Mouse (Mus musculus) small intestine, adult 2 months (tissue): Measurements from ENCODE around the gene Acadvl. TPM values are rescaled to one million over a fixed set of nuclear protein-coding genes. Genes with fewer than 3 reads are reported as not detected.

ENCODE experiments used
- H3K27ac ChIP-seq: fragments of 200-500 bp; 2 replicates; pipeline ENCODE4 v1.5.1; 2012; ENCODE audit warnings: low read depth, low read length, control low read depth, inconsistent platforms; ENCODE audit not compliant: insufficient read depth
- H3K27me3 ChIP-seq: fragments of 200-500 bp; 2 replicates; pipeline ENCODE4 v1.6.1; 2012; ENCODE audit warnings: mild to moderate bottlenecking, moderate library complexity, low read length, inconsistent platforms; ENCODE audit not compliant: control insufficient read depth, insufficient read depth
- H3K36me3 ChIP-seq: fragments of 200-500 bp; 2 replicates; pipeline ENCODE4 v1.6.1; 2012; ENCODE audit warnings: mild to moderate bottlenecking, low read length, control low read depth, inconsistent platforms; ENCODE audit not compliant: control insufficient read depth, insufficient read depth
- H3K4me1 ChIP-seq: fragments of 200-500 bp; 2 replicates; pipeline ENCODE4 v1.6.1; 2012; ENCODE audit warnings: low read length, inconsistent platforms, mixed read lengths; ENCODE audit not compliant: control insufficient read depth, insufficient read depth, insufficient read length
- H3K4me3 ChIP-seq: fragments of 200-500 bp; 2 replicates; pipeline ENCODE4 v1.5.1; 2012; ENCODE audit warnings: low read depth, mild to moderate bottlenecking, control low read depth, inconsistent platforms, low read length, moderate library complexity
- CTCF ChIP-seq: fragments of 200-500 bp; IDR thresholded peaks from 2 replicates; pipeline ENCODE4 v1.5.1; 2012; ENCODE audit warnings: low read depth, mild to moderate bottlenecking, control low read depth, inconsistent platforms, low read length, moderate library complexity, mixed read lengths; ENCODE audit not compliant: insufficient replicate concordance, insufficient read length; ENCODE audit errors: extremely low read depth
- POLR2A ChIP-seq: fragments of 200-500 bp; IDR thresholded peaks from 2 replicates; pipeline ENCODE4 v1.6.1; 2012; ENCODE audit warnings: low read depth, mild to moderate bottlenecking, control low read depth, inconsistent platforms, low read length, moderate library complexity
- WGBS: fragments of 180-500 bp; shearing (Covaris S2); methylation state at CpG from one replicate; pipeline ENCODE4 v1.1.7; 2018; 5-methylcytosine and 5-hydroxymethylcytosine counted together
- polyA plus RNA-seq: library from polyadenylated mRNA; depleted of rRNA; stranded (reverse); fragments of >200 nt; gene quantifications from 2 replicates; pipeline ENCODE4 v1.2.3, GENCODE M21; 2012

Gene Acadvl
- polyA plus RNA-seq, 1 experiment: 109 TPM

DNA sequence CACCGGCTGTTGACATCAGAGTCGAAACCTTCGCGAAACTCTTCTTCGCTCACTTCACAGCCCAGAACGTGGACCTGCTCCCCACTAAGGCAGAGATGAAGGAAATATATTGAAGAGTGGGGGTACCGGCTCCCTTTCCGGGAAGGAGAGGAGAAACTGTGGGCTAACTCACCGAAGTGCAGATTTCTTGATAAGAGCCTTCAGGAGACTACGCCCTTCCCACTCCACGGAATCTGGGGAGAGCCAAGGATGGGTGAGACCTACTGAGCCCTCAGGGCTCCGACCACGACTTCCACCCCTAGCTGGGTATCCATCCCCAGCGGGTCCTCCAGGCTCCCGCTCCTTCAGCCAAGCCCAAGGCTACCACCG lies 35.4 kb downstream of the Acadvl start:
- Histone ChIP-seq H3K36me3 (peaks cover 16% of the 10 kb centered on the region), H3K4me1 (peaks cover 8% of the 10 kb centered on the region; the same call in 1 of the 2 replicates), H3K27me3 (no peaks in the 10 kb centered on the region), H3K4me3 (peak overlapping the region; percentile 87), H3K27ac (peak overlapping the region; percentile 93)
- TF ChIP-seq POLR2A (no peak), CTCF (no peak)
- 1% methylated on average over 16 of the region's 16 CpGs for WGBS

DNA sequence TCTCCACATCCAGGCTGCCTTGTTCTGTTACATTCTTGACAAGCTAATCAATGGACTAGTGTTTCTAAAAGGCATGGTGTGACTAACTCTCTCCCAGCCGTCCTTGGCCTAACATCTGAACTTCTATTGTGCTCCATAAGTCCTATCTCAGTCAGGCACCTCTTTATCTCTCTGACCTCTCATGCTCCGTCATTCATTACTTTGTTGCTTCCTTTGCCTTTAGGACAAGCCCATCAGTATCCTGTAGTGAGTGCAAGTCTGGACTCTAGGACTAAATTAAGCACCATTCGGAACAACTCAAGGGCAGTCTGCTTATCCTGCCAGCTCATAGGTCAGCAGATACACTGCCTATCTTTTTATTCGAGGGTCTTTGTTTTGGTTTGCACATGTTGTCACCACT lies 38.9 kb downstream of the Acadvl start:
- H3K27me3 ChIP-seq: no peaks in the 10 kb centered on the region
- no peak overlapping the region for H3K4me3 ChIP-seq
- WGBS: 77% methylated on average over 4 of the region's 4 CpGs
- H3K27ac ChIP-seq: no peak overlapping the region
- H3K36me3 ChIP-seq: peaks cover 28% of the 10 kb centered on the region
- no peaks in the 10 kb centered on the region for H3K4me1 ChIP-seq
- no peak for TF ChIP-seq POLR2A

DNA sequence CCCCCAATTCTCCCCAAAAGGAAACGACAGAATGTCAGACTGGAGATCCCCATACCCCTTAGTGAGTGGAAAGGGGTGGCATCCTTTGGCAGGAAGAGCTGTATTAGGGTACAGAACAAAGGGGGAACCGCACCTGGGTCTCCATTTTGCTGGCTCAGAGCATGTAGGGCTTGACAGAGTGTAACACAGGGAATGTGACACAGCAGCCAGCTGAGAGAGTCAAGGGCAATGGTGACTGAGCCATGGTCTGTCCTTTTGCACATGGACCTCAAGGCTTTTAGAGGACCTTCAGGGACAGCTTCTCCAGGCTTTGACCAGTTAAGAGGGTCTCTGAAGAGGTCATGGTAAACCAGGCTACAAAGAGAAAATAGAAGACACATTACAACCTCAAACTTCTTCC lies 40.3 kb downstream of the Acadvl start:
- WGBS: 95% methylated on average over 2 of the region's 2 CpGs
- H3K27me3 ChIP-seq: no peaks in the 10 kb centered on the region
- TF ChIP-seq POLR2A (no peak), CTCF (no peak)
- no peak overlapping the region for H3K4me3 ChIP-seq
- H3K4me1 ChIP-seq: peaks cover 9% of the 10 kb centered on the region; the same call in 1 of the 2 replicates
- peaks cover 31% of the 10 kb centered on the region for H3K36me3 ChIP-seq
- H3K27ac ChIP-seq: no peak overlapping the region

DNA sequence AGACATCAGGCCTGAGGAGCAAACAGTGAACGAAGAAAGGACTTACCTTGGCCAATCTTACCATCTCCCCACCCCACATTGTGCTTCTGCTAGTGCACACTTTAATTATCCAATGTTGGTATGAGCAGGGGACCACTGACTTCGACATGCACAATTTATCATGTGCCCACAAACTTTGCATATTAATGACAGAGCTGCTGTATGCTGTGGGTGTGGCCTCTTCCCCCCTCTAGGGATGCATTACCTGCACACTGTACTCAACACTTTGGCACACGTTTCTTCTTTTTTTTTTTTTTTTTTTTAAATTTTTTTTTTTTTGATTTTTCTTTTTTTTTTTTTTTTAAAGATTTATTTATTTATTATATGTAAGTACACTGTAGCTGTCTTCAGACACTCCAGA lies 44.4 kb downstream of the Acadvl start:
- 20% methylated on average over 3 of the region's 3 CpGs for WGBS
- Histone ChIP-seq H3K27me3 (no peaks in the 10 kb centered on the region), H3K4me1 (peaks cover 13% of the 10 kb centered on the region; the same call in 1 of the 2 replicates), H3K4me3 (no peak overlapping the region), H3K27ac (peak overlapping the region; percentile 83), H3K36me3 (peaks cover 49% of the 10 kb centered on the region)
- TF ChIP-seq POLR2A (no peak), CTCF (no peak)

DNA sequence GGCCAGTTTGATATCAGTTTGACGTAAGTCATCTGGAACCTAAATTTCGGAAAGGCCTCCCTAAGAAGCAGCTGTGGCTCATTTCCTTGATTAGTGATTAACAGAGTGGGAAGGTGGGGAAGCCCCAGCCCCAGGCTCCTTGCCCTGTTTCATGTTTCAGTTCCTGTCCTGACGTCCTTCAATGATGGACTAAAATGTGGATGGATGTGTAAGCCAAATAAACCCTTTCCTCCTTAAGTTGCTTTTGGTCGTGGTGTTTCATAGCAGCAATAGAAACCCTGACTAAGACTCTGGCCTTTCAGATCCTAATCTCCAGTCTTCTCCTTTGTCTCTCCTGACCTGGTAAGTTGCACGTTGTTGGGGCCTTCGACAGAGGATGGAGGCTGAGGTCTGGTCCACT lies 45.0 kb downstream of the Acadvl start:
- no peak for TF ChIP-seq POLR2A
- TF ChIP-seq CTCF: no peak
- Histone ChIP-seq H3K27ac (peak overlapping the region; percentile 83), H3K4me3 (no peak overlapping the region), H3K36me3 (peaks cover 49% of the 10 kb centered on the region), H3K4me1 (peaks cover 13% of the 10 kb centered on the region; the same call in 1 of the 2 replicates), H3K27me3 (no peaks in the 10 kb centered on the region)
- WGBS: 23% methylated on average over 6 of the region's 6 CpGs

DNA sequence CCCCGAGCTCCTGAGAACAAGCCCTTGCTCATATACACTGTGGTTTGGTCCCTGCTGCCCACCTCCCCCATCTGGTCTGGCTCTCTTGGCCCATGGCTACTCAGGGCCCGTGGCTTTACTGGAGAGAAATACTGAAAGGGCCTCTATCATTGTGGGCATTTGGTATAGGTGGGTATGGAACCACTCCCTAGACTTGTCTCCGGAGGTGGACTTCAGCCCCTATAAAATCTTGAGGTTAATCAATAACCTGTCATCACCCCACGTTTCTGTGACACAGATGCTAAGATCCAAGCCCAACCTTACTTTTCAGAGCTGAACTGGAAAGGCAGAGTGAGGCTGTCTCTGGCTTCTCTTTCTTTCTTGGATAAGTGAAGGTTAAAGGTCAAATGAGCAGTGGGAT lies 46.4 kb downstream of the Acadvl start:
- Histone ChIP-seq H3K27me3 (no peaks in the 10 kb centered on the region), H3K4me3 (peak overlapping the region; percentile 51), H3K36me3 (peaks cover 38% of the 10 kb centered on the region), H3K4me1 (peaks cover 14% of the 10 kb centered on the region; the same call in 1 of the 2 replicates), H3K27ac (peak overlapping the region; percentile 99)
- 23% methylated on average over 4 of the region's 4 CpGs for WGBS
- TF ChIP-seq CTCF (no peak), POLR2A (no peak)

DNA sequence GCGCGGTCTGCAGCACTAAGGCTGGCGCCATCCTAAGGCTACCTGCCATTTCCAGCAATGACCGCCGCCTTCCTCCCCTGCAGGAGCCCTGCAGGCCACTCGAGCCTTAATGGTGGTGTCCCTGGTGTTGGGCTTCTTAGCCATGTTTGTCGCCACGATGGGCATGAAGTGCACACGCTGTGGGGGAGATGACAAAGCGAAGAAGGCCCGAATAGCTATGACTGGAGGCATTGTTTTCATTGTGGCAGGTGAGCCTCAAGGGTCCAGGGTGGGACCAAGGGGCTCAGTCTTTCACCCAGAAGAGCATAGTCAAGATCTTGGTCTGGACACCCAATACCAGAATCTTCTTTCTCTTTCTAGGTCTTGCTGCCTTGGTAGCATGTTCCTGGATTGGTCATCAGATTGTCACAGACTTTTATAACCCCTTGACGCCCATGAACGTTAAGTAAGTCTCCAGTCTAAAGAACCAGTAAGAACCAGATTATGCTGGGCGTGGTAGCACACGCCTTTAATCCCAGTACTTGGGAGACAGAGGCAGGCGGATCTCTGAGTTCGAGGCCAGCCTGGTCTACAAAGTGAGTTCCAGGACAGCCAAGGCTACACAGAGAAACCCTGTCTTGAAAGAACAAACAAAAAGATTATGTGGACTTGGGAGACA lies 48.2 kb downstream of the Acadvl start:
- WGBS: 15% methylated on average over 17 of the region's 17 CpGs
- H3K36me3 ChIP-seq: peaks cover 31% of the 10 kb centered on the region
- no peak for TF ChIP-seq CTCF
- TF ChIP-seq POLR2A: no peak
- H3K27ac ChIP-seq: peak overlapping the region; percentile 99
- peak overlapping the region; percentile 78 for H3K4me3 ChIP-seq
- peaks cover 20% of the 10 kb centered on the region; the same call in 1 of the 2 replicates for H3K4me1 ChIP-seq
- no peaks in the 10 kb centered on the region for H3K27me3 ChIP-seq
